Mouse (Mus musculus) right cerebral cortex, postnatal 14 days (tissue): ENCODE data around the gene Pdcd6.

ENCODE experiments used
- DNase-seq: peaks from one replicate; pipeline ENCODE4 v3.0.0; 2022

Gene Pdcd6

GRCm38 (mm10) chr13:74260231-74260992 is 57.0 kb downstream of the Pdcd6 start:
- peak; percentile 55 for DNase-seq

- peak; percentile 58 for DNase-seq
Observed at GRCm38 (mm10) chr13:74259460-74260230, 57.7 kb downstream of the Pdcd6 start.
